Mouse (Mus musculus) embryo, embryonic 11 days (tissue): ENCODE measurements around the gene Prpf18.
"Not testable (repeated sequence)": the region's sequence is repeated elsewhere in the genome, so short reads cannot be mapped to it uniquely, and the experiment has no call there.

ENCODE experiments used
- DNase-seq: peaks from one replicate; pipeline ENCODE4 v3.0.0-alpha.2; 2015

Gene Prpf18

GRCm38 (mm10) chr2:4651500-4652285, at the start of gene Prpf18:
TSS of gene Prpf18 (minus strand) at chr2:4652113.
- peak; percentile 95 for DNase-seq

GRCm38 (mm10) chr2:4679886-4680285, 28.0 kb upstream of the Prpf18 start:
- DNase-seq = no peak

GRCm38 (mm10) chr2:4671636-4672035, 19.7 kb upstream of the Prpf18 start:
- no peak for DNase-seq

GRCm38 (mm10) chr2:4669701-4670100, 17.8 kb upstream of the Prpf18 start:
- no peak for DNase-seq

GRCm38 (mm10) chr2:4668626-4669025, 16.7 kb upstream of the Prpf18 start:
- no peak for DNase-seq

- no peak for DNase-seq
Measured at GRCm38 (mm10) chr2:4660677-4661076, 8.8 kb upstream of the Prpf18 start.

- no peak for DNase-seq
Measured at GRCm38 (mm10) chr2:4649646-4650045, 2.3 kb downstream of the Prpf18 start.

- no peak for DNase-seq
Measured at GRCm38 (mm10) chr2:4648094-4648493, 3.8 kb downstream of the Prpf18 start.

GRCm38 (mm10) chr2:4645066-4645465, 6.8 kb downstream of the Prpf18 start:
- DNase-seq = no peak

GRCm38 (mm10) chr2:4638189-4638588, 13.7 kb downstream of the Prpf18 start:
- DNase-seq = no peak

GRCm38 (mm10) chr2:4636656-4637055, 15.3 kb downstream of the Prpf18 start:
- DNase-seq = no peak

- peak; percentile 17 for DNase-seq
Measured at GRCm38 (mm10) chr2:4635804-4636203, 16.1 kb downstream of the Prpf18 start.

- DNase-seq = no peak
Measured at GRCm38 (mm10) chr2:4630197-4630835, 21.6 kb downstream of the Prpf18 start.

GRCm38 (mm10) chr2:4629470-4629869, 22.4 kb downstream of the Prpf18 start:
- DNase-seq = no peak

- DNase-seq = no peak
Measured at GRCm38 (mm10) chr2:4628920-4629319, 23.0 kb downstream of the Prpf18 start.

GRCm38 (mm10) chr2:4626911-4627310, 25.0 kb downstream of the Prpf18 start:
- DNase-seq = no peak

GRCm38 (mm10) chr2:4621471-4621985, 30.4 kb downstream of the Prpf18 start:
- DNase-seq = no peak

- no peak for DNase-seq
Measured at GRCm38 (mm10) chr2:4620640-4621401, 31.1 kb downstream of the Prpf18 start.

- no peak for DNase-seq
Measured at GRCm38 (mm10) chr2:4619893-4620593, 31.9 kb downstream of the Prpf18 start.

GRCm38 (mm10) chr2:4619126-4619525, 32.8 kb downstream of the Prpf18 start:
- not testable (repeated sequence) for DNase-seq

GRCm38 (mm10) chr2:4616995-4617394, 34.9 kb downstream of the Prpf18 start:
- DNase-seq = no peak

- no peak for DNase-seq
Measured at GRCm38 (mm10) chr2:4615014-4615546, 36.8 kb downstream of the Prpf18 start.
